Mouse (Mus musculus): ENCODE data around the gene Slc46a1. TPM values are rescaled to one million over a fixed set of nuclear protein-coding genes. Genes with fewer than 3 reads are reported as not detected.
A peak's percentile ranks its signal among the peaks of the same experiment; 100 is the strongest.

The Slc46a1 gene
- polyA plus RNA-seq, 2 experiments: 14.8 to 19.9 TPM

DNA sequence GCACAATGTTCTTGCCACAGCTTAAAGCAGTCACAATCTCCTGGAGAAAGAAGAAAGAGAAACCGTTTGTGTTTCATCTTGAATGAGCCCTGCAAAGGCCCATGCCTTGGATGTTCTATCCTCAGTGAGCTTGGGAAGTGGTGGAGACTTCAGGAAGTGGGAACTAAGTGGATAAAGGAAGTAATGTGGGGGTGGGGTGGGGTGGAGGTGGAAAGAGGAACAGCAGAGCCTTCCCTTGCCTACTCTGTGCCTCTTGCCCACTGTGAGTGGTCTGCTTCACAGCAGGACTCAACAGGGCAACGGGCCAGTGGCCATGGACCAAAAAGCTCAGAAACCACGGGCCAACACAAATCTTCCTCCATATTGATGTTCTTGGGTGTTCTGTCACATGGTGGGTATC, 9.8 kb downstream of the Slc46a1 start:
- 0 out of 2 replicates have a peak, but pooled peaks cover 5% of the 10 kb centered on the region for H3K36me3 ChIP-seq (ENCODE audit: control insufficient read depth, insufficient read depth, low read length)
- ATAC-seq (ENCODE audit: low FRiP score, low read depth) (no peak), DNase-seq (ENCODE audit: low spot score) (no peak)
- H3K9me3 ChIP-seq (ENCODE audit: control insufficient read depth, low read length): no peaks in the 10 kb centered on the region
- no peaks in the 10 kb centered on the region for H3K4me1 ChIP-seq (ENCODE audit: control insufficient read depth, insufficient read depth, low read length)
- H3K27ac ChIP-seq (replicated peaks; ENCODE audit: low read depth, low read length): no peak overlapping the region
- 66% methylated on average over 3 of the region's 3 CpGs for WGBS
- no peak overlapping the region for H3K4me3 ChIP-seq (replicated peaks; ENCODE audit: low read length)
- H3K27me3 ChIP-seq (ENCODE audit: control insufficient read depth, insufficient read depth, low read length): no peaks in the 10 kb centered on the region
- TF ChIP-seq POLR2A (IDR thresholded peaks at IDR 0.05; ENCODE audit: borderline replicate concordance, extremely low read depth, insufficient read depth, insufficient read length): no peak
- H3K4me2 ChIP-seq (replicated peaks; ENCODE audit: low read depth, low read length, severe bottlenecking): no peak overlapping the region
- H3K9ac ChIP-seq (ENCODE audit: low read depth, low read length, severe bottlenecking): no peak overlapping the region

DNA sequence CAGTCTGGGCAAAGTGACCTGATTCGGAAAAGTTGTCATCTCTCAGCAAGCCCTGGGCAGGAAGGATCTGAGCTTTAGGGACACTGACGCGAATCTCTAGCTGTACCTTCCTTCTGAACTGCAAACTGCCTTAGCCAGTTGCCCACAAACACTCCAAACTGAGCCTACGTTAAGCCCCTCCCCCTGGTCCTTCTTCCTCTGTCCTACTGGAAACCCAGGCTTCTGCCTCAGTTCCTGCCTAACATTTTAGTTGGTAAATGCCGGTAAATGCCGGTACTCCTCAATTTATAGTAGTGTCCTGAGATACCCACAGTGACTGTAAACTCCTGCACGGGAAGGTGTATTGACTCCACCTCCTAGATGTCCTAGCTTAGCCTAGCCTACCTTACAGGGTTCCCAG, 18.1 kb downstream of the Slc46a1 start:
- DNase-seq (ENCODE audit: low spot score) (no peak), ATAC-seq (ENCODE audit: low FRiP score, low read depth) (no peak)
- H3K4me2 ChIP-seq (replicated peaks; ENCODE audit: low read depth, low read length, severe bottlenecking): no peak overlapping the region
- no peak for TF ChIP-seq POLR2A (IDR thresholded peaks at IDR 0.05; ENCODE audit: borderline replicate concordance, extremely low read depth, insufficient read depth, insufficient read length)
- H3K4me3 ChIP-seq (replicated peaks; ENCODE audit: low read length): no peak overlapping the region
- H3K27ac ChIP-seq (replicated peaks; ENCODE audit: low read depth, low read length): no peak overlapping the region
- peaks cover 21% of the 10 kb centered on the region for H3K27me3 ChIP-seq (ENCODE audit: control insufficient read depth, insufficient read depth, low read length)
- H3K4me1 ChIP-seq (ENCODE audit: control insufficient read depth, insufficient read depth, low read length): no peaks in the 10 kb centered on the region
- H3K9me3 ChIP-seq (ENCODE audit: control insufficient read depth, low read length): no peaks in the 10 kb centered on the region
- no peak overlapping the region for H3K9ac ChIP-seq (ENCODE audit: low read depth, low read length, severe bottlenecking)
- WGBS: 50% methylated on average over 7 of the region's 7 CpGs
- no peaks in the 10 kb centered on the region for H3K36me3 ChIP-seq (ENCODE audit: control insufficient read depth, insufficient read depth, low read length)

DNA sequence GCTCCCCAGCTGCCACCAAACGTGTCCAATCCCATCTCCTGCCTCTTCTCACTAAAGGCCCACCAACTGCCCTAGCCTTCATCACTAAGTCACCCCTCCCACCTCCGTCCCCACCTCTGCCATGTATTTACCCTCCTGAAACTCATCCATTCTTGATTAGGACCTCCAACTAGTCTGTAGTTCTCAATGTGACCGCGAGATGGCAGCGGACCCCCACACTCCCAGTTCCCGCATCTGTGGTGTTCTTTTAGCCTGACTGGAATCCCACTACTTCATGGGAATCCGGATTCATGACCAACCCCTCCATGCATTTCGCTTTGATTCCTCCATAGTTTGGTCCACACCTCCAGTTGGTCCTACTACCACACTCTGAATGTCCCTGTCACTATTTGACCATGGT, 22.7 kb downstream of the Slc46a1 start:
- no peak for TF ChIP-seq POLR2A (IDR thresholded peaks at IDR 0.05; ENCODE audit: borderline replicate concordance, extremely low read depth, insufficient read depth, insufficient read length)
- no peaks in the 10 kb centered on the region for H3K36me3 ChIP-seq (ENCODE audit: control insufficient read depth, insufficient read depth, low read length)
- H3K27me3 ChIP-seq (ENCODE audit: control insufficient read depth, insufficient read depth, low read length): peaks cover 52% of the 10 kb centered on the region
- H3K4me1 ChIP-seq (ENCODE audit: control insufficient read depth, insufficient read depth, low read length): no peaks in the 10 kb centered on the region
- no peak overlapping the region for H3K27ac ChIP-seq (replicated peaks; ENCODE audit: low read depth, low read length)
- no peak overlapping the region for H3K4me2 ChIP-seq (replicated peaks; ENCODE audit: low read depth, low read length, severe bottlenecking)
- no peak overlapping the region for H3K9ac ChIP-seq (ENCODE audit: low read depth, low read length, severe bottlenecking)
- H3K4me3 ChIP-seq (replicated peaks; ENCODE audit: low read length): no peak overlapping the region
- H3K9me3 ChIP-seq (ENCODE audit: control insufficient read depth, low read length): no peaks in the 10 kb centered on the region
- WGBS: 6% methylated on average over 8 of the region's 8 CpGs
- ATAC-seq (ENCODE audit: low FRiP score, low read depth) (no peak), DNase-seq (ENCODE audit: low spot score) (peak; percentile 70)

DNA sequence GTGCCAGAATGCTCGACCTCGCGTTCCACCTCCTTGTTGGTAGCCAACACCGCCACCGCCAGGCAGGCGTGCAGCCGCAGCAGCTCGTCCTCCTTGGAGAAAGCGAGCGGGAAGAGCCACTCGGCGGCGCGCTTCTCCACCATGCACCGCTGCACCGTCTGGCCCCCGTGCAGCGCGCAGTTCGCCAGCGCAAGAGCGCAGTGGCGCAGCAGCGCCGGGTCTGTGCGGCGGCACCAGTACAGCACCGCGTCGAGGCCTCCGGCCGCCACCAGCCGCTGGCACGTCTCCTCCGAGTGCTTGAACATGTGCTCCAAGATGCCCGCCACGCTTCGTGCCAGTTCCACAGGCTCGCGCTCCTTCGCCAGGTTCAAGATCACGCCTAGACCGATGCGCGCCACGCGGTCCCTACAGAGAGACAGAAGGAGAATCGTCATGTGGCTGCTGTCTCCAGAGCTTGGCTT, 25.3 kb downstream of the Slc46a1 start:
- DNase-seq (ENCODE audit: low spot score) (no peak), ATAC-seq (ENCODE audit: low FRiP score, low read depth) (no peak)
- H3K27ac ChIP-seq (replicated peaks; ENCODE audit: low read depth, low read length): no peak overlapping the region
- H3K4me1 ChIP-seq (ENCODE audit: control insufficient read depth, insufficient read depth, low read length): no peaks in the 10 kb centered on the region
- H3K36me3 ChIP-seq (ENCODE audit: control insufficient read depth, insufficient read depth, low read length): no peaks in the 10 kb centered on the region
- H3K9ac ChIP-seq (ENCODE audit: low read depth, low read length, severe bottlenecking): no peak overlapping the region
- no peaks in the 10 kb centered on the region for H3K9me3 ChIP-seq (ENCODE audit: control insufficient read depth, low read length)
- 14% methylated on average over 34 of the region's 48 CpGs for WGBS
- H3K27me3 ChIP-seq (ENCODE audit: control insufficient read depth, insufficient read depth, low read length): peaks cover 55% of the 10 kb centered on the region
- H3K4me2 ChIP-seq (replicated peaks; ENCODE audit: low read depth, low read length, severe bottlenecking): peak overlapping the region; percentile 28
- peak overlapping the region; percentile 19 for H3K4me3 ChIP-seq (replicated peaks; ENCODE audit: low read length)
- TF ChIP-seq POLR2A (IDR thresholded peaks at IDR 0.05; ENCODE audit: borderline replicate concordance, extremely low read depth, insufficient read depth, insufficient read length): no peak

DNA sequence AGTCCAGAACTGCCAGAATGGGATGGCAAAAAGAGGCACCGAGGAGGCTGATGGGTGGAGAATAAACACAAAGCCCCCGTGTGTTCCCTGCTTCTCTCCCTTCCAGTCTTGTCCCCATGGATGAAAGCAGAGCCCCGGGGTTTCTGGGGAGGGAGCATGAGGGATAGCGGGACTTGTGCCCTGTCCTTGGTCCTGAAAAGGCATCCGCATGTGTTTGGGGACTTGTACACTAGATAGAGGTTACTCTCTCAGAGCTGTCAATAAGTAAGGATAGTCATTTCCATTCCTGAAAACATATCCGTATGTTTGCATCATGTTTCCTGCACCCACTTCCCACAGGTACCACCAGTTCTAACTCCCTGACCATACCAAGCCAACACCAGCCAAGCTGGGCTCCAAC, 30.4 kb downstream of the Slc46a1 start:
- Histone ChIP-seq H3K36me3 (ENCODE audit: control insufficient read depth, insufficient read depth, low read length) (no peaks in the 10 kb centered on the region), H3K9me3 (ENCODE audit: control insufficient read depth, low read length) (no peaks in the 10 kb centered on the region), H3K4me2 (replicated peaks; ENCODE audit: low read depth, low read length, severe bottlenecking) (no peak overlapping the region), H3K9ac (ENCODE audit: low read depth, low read length, severe bottlenecking) (no peak overlapping the region), H3K27me3 (ENCODE audit: control insufficient read depth, insufficient read depth, low read length) (peaks cover 19% of the 10 kb centered on the region), H3K27ac (replicated peaks; ENCODE audit: low read depth, low read length) (no peak overlapping the region), H3K4me3 (replicated peaks; ENCODE audit: low read length) (no peak overlapping the region), H3K4me1 (ENCODE audit: control insufficient read depth, insufficient read depth, low read length) (peaks cover 12% of the 10 kb centered on the region; the same call in 1 of the 2 replicates)
- DNase-seq (ENCODE audit: low spot score): peak; percentile 64
- no peak for ATAC-seq (ENCODE audit: low FRiP score, low read depth)
- no peak for TF ChIP-seq POLR2A (IDR thresholded peaks at IDR 0.05; ENCODE audit: borderline replicate concordance, extremely low read depth, insufficient read depth, insufficient read length)
- WGBS: 2% methylated on average over 6 of the region's 6 CpGs
